Mouse (Mus musculus) CH12.LX (cell line): ENCODE results near the gene Apol9a.
"Not testable (repeated sequence)": the region's sequence is repeated elsewhere in the genome, so short reads cannot be mapped to it uniquely, and the experiment has no call there.

Source experiments
- CTCF ChIP-seq, 2 experiments: IDR thresholded peaks in 1 of 2; conservative IDR thresholded peaks in 1 of 2; 2 replicates each; pipeline ENCODE4 v1.5.1; 2011 to 2012; ENCODE audit warnings: low read depth in 2 of 2, low read length in 2 of 2, improper control_type of control experiment in 1 of 2, inconsistent platforms in 1 of 2, mild to moderate bottlenecking in 1 of 2, moderate library complexity in 1 of 2
- MAFK ChIP-seq: IDR thresholded peaks from 2 replicates; pipeline ENCODE4 v1.6.1; 2011; ENCODE audit warnings: low read length, improper control_type of control experiment; ENCODE audit not compliant: insufficient replicate concordance
- MXI1 ChIP-seq: IDR thresholded peaks from 2 replicates; pipeline ENCODE4 v1.6.1; 2011; ENCODE audit warnings: mild to moderate bottlenecking, low read depth, low read length, improper control_type of control experiment
- USF1 ChIP-seq: IDR thresholded peaks from 2 replicates; pipeline ENCODE4 v1.6.1; 2014; ENCODE audit warnings: low read depth, mild to moderate bottlenecking, inconsistent platforms, low read length, improper control_type of control experiment
- USF2 ChIP-seq: conservative IDR thresholded peaks from 2 replicates; pipeline ENCODE4 v1.6.1; 2011; ENCODE audit warnings: low read depth, low read length, improper control_type of control experiment
- ZMIZ1 ChIP-seq: IDR thresholded peaks from 2 replicates; pipeline ENCODE4 v1.6.1; 2012; ENCODE audit warnings: low read depth, mild to moderate bottlenecking, inconsistent platforms, low read length, improper control_type of control experiment

- peak; percentile 23 to 52; a peak in 2 of 4 replicates for TF ChIP-seq CTCF (conservative IDR thresholded peaks at IDR 0.05 in 1 of 2, IDR thresholded peaks at IDR 0.05 in 1 of 2; ENCODE audit: low read depth in 2 of 2, low read length in 2 of 2)
- TF ChIP-seq USF2, MXI1, MAFK, USF1, ZMIZ1: not testable (repeated sequence)
These were observed 11.9 kb downstream of the Apol9a start, which contains the start of gene Apol7a for GRCm38 (mm10) chr15:77399027-77399426.
